Mouse (Mus musculus) testis, adult 2 months (tissue): ENCODE measurements at regions not wholly inside any gene's neighbourhood (a gene's known extent, or its start where the extent isn't known, plus 50 kb on each side); places are given as distances from the start of the nearest gene placed in this dataset.

Source experiments
- H3K27ac ChIP-seq: fragments of 200-500 bp; 2 replicates; pipeline ENCODE4 v1.5.1; 2012; ENCODE audit warnings: low read depth, low read length; ENCODE audit not compliant: control insufficient read depth, insufficient read depth
- H3K27me3 ChIP-seq: fragments of 200-500 bp; 2 replicates; pipeline ENCODE4 v1.6.1; 2012; ENCODE audit warnings: mild to moderate bottlenecking, low read length, moderate library complexity; ENCODE audit not compliant: control insufficient read depth, insufficient read depth
- H3K36me3 ChIP-seq: fragments of 200-500 bp; 2 replicates; pipeline ENCODE4 v1.6.1; 2012; ENCODE audit warnings: mild to moderate bottlenecking, low read length; ENCODE audit not compliant: control insufficient read depth, insufficient read depth
- H3K4me1 ChIP-seq: fragments of 200-500 bp; 2 replicates; pipeline ENCODE4 v1.6.1; 2012; ENCODE audit warnings: low read length; ENCODE audit not compliant: control insufficient read depth, insufficient read depth
- H3K4me3 ChIP-seq: fragments of 200-500 bp; 2 replicates; pipeline ENCODE4 v1.5.1; 2012; ENCODE audit warnings: low read depth, mild to moderate bottlenecking, low read length, moderate library complexity, mixed read lengths; ENCODE audit not compliant: control insufficient read depth
- CTCF ChIP-seq: fragments of 200-500 bp; IDR thresholded peaks from 2 replicates; pipeline ENCODE4 v1.5.1; 2012; ENCODE audit warnings: low read depth, mild to moderate bottlenecking, inconsistent platforms, low read length, moderate library complexity; ENCODE audit not compliant: control insufficient read depth, insufficient read depth, insufficient replicate concordance
- POLR2A ChIP-seq: fragments of 200-500 bp; IDR thresholded peaks from 2 replicates; pipeline ENCODE4 v1.6.1; 2012; ENCODE audit warnings: low read depth, mild to moderate bottlenecking, inconsistent platforms, low read length, moderate library complexity; ENCODE audit not compliant: control insufficient read depth

DNA sequence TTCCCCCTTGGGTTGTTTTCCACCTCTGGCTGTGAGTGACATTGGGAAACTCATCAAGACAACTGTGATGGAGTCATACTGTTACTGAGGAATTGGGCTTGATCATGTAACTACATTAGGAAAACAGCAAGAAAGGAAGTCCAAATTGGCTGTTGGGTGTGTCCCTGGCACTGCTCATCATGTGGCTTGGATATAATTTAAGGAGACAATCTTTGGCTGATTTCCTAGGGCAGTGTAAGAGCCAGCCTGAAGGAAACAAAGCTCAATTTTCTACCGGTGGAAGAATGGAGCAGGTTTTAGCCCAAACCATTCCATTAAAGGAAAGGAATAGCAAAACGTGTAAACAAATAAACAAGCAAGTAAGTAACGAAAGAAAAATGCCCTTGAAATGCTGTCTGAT, 310.4 kb downstream of the Gm10295 start:
- Histone ChIP-seq H3K4me1 (no peaks in the 10 kb centered on the region), H3K36me3 (no peaks in the 10 kb centered on the region), H3K27ac (no peak overlapping the region), H3K4me3 (no peak overlapping the region), H3K27me3 (no peaks in the 10 kb centered on the region)
- TF ChIP-seq POLR2A: no peak
- no peak for TF ChIP-seq CTCF

GRCm38 (mm10) chr7:71038537-71038936, 312.7 kb downstream of the Gm10295 start:
- TF ChIP-seq CTCF: no peak
- TF ChIP-seq POLR2A: no peak
- H3K4me3 ChIP-seq: no peak overlapping the region
- H3K4me1 ChIP-seq: no peaks in the 10 kb centered on the region
- no peaks in the 10 kb centered on the region for H3K27me3 ChIP-seq
- no peak overlapping the region for H3K27ac ChIP-seq
- no peaks in the 10 kb centered on the region for H3K36me3 ChIP-seq

- Histone ChIP-seq H3K27me3 (no peaks in the 10 kb centered on the region), H3K36me3 (no peaks in the 10 kb centered on the region), H3K27ac (no peak overlapping the region), H3K4me1 (no peaks in the 10 kb centered on the region), H3K4me3 (no peak overlapping the region)
- TF ChIP-seq POLR2A (no peak), CTCF (no peak)
Measured at GRCm38 (mm10) chr7:71033121-71033520, 318.2 kb downstream of the Gm10295 start.

- Histone ChIP-seq H3K36me3 (no peaks in the 10 kb centered on the region), H3K27ac (peak overlapping the region; percentile 29; the same call in 1 of the 2 replicates), H3K4me1 (peaks cover 5% of the 10 kb centered on the region), H3K27me3 (no peaks in the 10 kb centered on the region), H3K4me3 (no peak overlapping the region)
- TF ChIP-seq POLR2A (no peak), CTCF (no peak)
Measured at GRCm38 (mm10) chr7:71023946-71024610, 327.2 kb downstream of the Gm10295 start.

DNA sequence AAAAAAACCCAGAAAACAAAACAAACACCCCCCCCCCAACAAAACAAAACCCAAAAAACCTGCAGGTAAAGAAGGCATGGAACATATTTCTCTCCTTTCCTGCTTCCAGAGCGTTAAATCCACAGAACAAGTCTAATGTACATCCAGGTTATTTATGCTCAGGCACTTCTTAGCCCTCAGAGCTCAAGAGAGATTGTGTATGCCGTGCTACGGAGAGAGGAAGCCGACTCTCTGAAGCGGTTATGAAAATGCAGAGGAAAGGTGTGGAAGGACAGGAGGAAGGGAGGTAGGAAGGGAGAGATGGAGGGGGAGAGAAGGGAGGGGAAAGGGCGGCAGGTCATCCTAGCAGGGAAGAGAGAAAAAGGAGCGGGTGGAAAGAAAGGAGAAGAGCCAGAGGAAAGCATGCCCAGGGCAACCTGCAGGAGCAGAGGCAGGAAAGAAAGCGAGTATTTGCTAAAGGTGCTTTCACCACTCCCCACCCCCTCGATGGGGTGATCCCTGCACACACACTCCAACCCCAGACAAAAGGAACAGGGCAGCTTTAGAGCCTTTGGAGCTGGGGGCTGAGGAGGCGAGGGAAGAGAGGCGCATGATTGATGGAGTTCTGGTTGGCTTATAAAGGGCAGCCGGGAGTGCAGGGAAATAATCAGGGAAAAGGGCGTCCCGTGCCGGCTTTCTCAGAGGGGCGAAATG, 327.9 kb downstream of the Gm10295 start:
- H3K4me3 ChIP-seq: no peak overlapping the region
- H3K27me3 ChIP-seq: no peaks in the 10 kb centered on the region
- H3K27ac ChIP-seq: no peak overlapping the region; the same call in 1 of the 2 replicates
- TF ChIP-seq CTCF: no peak
- TF ChIP-seq POLR2A: no peak
- H3K36me3 ChIP-seq: no peaks in the 10 kb centered on the region
- peaks cover 5% of the 10 kb centered on the region for H3K4me1 ChIP-seq
